Mouse (Mus musculus) liver, adult (tissue): Measurements from ENCODE around the gene Pla2g2c.

Source experiments
- GATA4 ChIP-seq: IDR thresholded peaks from 2 replicates; pipeline ENCODE4 v1.6.1; 2014; ENCODE audit warnings: mild to moderate bottlenecking, low read length; ENCODE audit not compliant: insufficient replicate concordance

The Pla2g2c gene

DNA sequence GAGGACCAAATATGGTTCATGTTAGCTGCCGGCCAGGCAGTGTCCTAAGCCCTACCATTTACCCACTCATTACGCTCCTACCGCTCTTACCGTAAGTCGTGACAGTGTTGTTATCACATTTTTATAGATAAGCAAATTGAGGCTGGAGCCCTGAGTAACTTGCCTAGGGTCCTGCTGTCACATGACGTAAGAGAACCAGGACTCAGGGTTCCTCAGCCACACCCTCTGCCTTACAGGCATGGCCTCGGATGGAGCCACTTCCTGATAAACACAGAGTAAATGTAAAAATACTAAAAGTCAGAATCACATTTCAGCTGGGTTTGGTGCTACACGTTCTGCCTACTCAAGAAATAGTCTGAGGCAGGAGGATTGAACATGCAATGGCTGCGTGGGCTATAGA, 29.8 kb downstream of the Pla2g2c start:
- no peak for TF ChIP-seq GATA4

DNA sequence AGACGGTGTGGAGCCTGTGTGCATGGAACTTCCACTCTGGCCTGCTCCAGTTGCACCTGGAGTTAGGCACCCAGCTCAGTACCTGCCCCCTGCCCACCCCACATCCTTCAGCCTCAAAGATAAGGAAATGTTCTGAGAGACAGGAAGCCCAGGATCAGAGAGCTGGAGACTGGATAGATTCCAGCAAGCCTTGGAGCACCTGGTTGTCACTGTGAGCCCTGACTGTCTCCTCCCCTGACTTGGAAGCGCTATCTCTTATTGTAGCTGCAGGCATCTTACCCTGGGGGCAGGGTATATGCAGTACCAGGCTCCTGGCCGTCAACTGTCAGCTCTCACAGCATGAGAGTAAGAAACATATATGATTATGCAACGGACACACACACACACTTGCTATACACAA, 30.8 kb downstream of the Pla2g2c start:
- no peak for TF ChIP-seq GATA4

- TF ChIP-seq GATA4 = no peak
These were observed 31.4 kb downstream of the Pla2g2c start for GRCm38 (mm10) chr4:138755983-138756382.

GRCm38 (mm10) chr4:138757416-138757815, 32.8 kb downstream of the Pla2g2c start, which contains the start of gene Pla2g2f:
Gene Pla2g2f, minus strand, starts transcription at chr4:138757626.
- TF ChIP-seq GATA4 = no peak

GRCm38 (mm10) chr4:138762266-138762665, 37.7 kb downstream of the Pla2g2c start:
- TF ChIP-seq GATA4 = no peak

GRCm38 (mm10) chr4:138771970-138772369, 47.4 kb downstream of the Pla2g2c start:
- no peak for TF ChIP-seq GATA4

- no peak for TF ChIP-seq GATA4
These were observed 47.8 kb downstream of the Pla2g2c start for GRCm38 (mm10) chr4:138772386-138772785.

GRCm38 (mm10) chr4:138775435-138775834, 50.8 kb downstream of the Pla2g2c start, which contains the start of gene Pla2g2d:
Gene Pla2g2d, plus strand, starts transcription at chr4:138775735.
- no peak for TF ChIP-seq GATA4

- no peak for TF ChIP-seq GATA4
These were observed 53.1 kb downstream of the Pla2g2c start for GRCm38 (mm10) chr4:138777417-138778407.

DNA sequence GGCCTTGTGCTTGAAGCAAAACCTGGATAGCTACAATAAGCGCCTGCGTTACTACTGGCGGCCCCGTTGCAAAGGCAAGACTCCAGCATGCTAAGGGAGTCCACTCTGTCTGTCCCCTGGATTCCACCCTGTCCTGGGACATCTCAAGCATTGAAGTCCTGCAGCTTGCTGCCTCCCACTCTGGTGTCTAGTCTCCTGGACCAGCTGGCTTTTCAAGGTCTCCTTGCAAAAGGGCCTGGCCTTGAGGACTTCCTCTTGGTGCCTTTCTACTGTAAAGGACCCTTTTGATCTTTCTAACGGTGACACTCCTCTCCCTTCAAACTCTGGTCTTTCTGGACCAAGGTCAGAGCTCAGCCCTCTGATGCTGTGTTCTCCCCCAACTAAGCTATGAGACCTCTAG, 55.7 kb downstream of the Pla2g2c start:
- no peak for TF ChIP-seq GATA4

DNA sequence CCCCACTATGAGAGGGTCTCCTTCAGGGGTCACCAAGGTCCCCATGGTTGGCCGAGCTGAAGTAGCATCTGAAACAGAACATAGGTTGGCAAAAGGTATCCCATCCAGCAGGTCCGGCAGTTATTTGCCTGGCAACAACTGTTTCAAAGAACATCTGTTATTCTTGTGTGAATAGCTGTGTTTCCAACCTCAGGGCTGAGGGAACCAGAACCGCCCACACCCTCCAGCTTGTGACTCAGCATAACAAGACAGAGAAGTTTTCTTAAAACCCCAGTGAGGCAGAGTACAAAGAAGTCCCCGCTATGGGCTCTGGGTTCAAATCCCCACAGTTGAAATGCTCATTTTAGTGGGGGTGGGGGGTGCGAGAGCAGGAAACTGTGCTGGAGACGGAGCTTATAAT, 57.5 kb downstream of the Pla2g2c start:
- TF ChIP-seq GATA4 = no peak

DNA sequence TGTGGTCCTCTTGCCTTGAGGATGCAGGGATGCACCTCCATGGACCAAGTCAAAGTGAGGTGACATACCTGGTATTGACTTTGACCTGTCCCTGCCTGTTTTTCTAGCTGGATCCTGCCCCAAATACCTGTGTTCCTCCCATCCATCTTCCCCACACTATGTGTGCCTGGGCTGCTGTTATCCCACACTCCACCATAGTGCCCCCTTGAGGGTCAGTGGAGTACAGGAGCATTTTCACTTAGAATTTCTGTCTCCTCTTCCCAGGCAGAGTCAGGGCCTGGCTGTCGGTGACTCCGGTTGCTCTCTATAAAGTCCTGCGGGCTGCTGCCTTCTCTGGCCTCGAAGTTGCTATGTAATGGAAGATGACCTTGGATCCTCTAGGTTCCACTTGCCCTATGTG, 61.1 kb downstream of the Pla2g2c start:
- no peak for TF ChIP-seq GATA4

DNA sequence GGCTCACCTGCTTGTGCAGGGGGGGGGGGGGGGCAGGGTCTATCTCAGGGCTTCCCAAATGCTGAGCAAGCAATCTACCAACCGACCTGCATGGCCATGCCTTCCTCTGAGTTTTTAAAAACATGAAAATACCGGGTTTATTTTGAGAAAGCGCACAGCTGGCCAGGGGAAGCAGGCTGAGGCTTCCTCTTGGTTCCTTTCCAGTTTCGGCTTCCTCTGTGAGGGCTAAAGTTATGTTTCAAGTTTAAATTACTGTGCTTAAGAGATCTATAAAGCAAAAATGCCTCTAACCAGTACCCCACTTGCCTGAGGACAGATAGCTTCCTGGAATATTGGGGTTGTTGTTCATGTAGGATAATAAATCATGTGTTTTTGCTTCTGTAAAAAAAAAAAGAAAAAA, 61.5 kb downstream of the Pla2g2c start:
- no peak for TF ChIP-seq GATA4

DNA sequence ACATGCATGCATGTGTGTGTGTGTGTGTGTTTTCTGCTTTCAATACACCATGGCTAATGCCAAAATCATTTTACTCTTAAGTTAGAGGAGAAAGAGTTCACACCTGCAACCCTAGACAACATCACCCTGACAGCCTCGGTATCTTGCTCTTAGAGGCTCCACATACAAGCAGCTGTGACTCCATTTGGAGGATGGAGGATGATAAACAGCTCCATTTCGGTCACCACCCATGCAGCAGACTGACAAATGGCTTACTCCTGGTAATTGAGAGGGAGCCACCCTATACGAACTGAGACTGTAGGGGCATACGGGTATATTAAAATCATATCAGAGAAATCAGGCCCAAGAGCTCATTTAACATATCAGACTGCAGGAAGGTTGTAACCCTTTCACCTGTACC, 63.8 kb downstream of the Pla2g2c start:
- TF ChIP-seq GATA4 = no peak

- TF ChIP-seq GATA4 = no peak
These were observed 66.9 kb downstream of the Pla2g2c start for GRCm38 (mm10) chr4:138791452-138791851.

- TF ChIP-seq GATA4 = no peak
These were observed 68.0 kb downstream of the Pla2g2c start for GRCm38 (mm10) chr4:138792599-138792998.
